Mouse (Mus musculus): ENCODE measurements around the gene Ivns1abp.
"Not testable (repeated sequence)": the region's sequence is repeated elsewhere in the genome, so short reads cannot be mapped to it uniquely, and the experiment has no call there.

The Ivns1abp gene

GRCm38 (mm10) chr1:151344283-151345108 lies at the start of gene Ivns1abp:
Ivns1abp (plus strand) TSS chr1:151344477.
- DNase-seq (ENCODE audit: low read depth), result peak; percentile 81

DNA sequence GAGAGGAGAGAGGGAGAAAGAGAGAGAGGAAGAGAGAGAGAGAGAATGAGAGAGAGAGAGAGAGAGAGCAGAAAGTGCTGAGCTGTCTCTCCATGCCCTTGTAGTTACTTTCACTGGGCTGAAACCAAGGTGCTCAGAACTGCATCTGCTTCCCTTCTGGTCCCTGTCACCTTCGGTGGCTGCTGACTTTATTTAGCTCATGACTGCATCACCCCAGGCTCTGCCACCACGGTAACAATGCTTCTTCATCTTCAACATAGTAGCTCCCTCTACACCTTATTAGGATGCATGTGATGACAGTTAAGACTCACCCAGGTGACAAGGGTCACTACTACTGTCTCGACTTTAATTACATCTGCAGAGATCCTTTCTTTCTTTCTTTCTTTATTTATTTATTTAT lies 48.8 kb upstream of the Ivns1abp start:
- DNase-seq (ENCODE audit: low read depth), result no peak

DNA sequence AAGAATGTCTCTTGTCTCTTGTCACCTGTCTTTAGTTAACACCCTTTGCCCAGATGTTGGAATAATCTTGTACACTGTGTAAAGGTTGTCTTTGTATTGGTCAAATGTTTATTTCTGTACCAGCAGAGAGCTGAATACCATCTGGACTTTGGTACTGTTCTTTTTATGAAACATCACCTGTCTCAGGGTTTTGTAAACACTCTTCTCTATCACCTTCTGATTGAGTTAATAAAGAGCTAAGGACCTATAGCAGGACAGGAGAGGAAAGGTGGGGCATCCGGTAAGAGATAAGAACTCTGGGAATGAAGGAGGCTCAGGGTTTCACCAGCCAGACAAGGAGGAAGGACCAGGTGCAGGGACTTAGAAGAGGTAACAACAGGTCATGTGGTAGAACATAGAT lies 47.7 kb upstream of the Ivns1abp start:
- DNase-seq (ENCODE audit: low read depth), result no peak

GRCm38 (mm10) chr1:151297025-151297424 lies 47.3 kb upstream of the Ivns1abp start:
- no peak for DNase-seq (ENCODE audit: low read depth)

- DNase-seq (ENCODE audit: low read depth), result no peak
Observed at GRCm38 (mm10) chr1:151297596-151297995, 46.7 kb upstream of the Ivns1abp start.

- no peak for DNase-seq (ENCODE audit: low read depth)
Observed at GRCm38 (mm10) chr1:151301456-151301855, 42.8 kb upstream of the Ivns1abp start.

GRCm38 (mm10) chr1:151301904-151302303 lies 42.4 kb upstream of the Ivns1abp start:
- no peak for DNase-seq (ENCODE audit: low read depth)

GRCm38 (mm10) chr1:151303265-151303664 lies 41.0 kb upstream of the Ivns1abp start:
- no peak for DNase-seq (ENCODE audit: low read depth)

DNA sequence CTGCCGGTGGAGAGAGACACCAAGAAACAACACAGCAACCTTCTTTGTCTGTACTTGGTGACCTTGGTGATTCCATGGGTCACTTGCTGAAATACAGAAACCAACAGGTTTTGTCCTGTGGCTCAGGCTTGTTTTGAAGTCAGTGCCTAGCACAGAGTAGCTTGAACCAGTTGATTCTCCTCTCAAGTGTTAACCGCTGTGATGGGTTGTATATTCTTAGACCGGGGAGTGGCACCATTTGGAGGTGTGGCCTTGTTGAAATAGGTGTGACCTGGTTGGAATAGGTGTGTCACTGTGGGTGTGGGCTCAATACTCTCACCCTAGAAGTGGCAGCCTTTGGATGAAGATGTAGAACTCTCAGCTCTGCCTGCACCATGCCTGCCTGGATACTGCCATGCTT lies 39.3 kb upstream of the Ivns1abp start:
- DNase-seq (ENCODE audit: low read depth), result not testable (repeated sequence)

DNA sequence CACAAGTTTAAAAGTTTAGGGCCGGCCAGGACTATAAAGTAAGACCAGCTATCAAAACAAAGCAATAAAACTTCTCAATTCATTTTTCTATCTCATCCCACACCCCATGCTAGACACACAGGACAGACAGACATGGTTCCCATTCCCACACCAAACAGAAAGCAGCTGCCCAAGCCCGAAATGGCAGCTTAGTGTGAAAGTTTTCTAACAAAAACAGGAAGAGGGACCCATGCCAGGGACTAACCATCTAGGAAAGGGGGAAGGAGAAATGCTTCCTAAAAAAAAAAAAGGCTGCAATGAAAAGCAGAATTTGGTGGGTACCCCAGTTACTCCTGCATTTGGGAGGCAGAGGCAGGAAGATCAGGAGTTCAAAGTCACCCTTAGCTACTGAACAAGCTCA lies 37.2 kb upstream of the Ivns1abp start:
- DNase-seq (ENCODE audit: low read depth), result no peak

DNA sequence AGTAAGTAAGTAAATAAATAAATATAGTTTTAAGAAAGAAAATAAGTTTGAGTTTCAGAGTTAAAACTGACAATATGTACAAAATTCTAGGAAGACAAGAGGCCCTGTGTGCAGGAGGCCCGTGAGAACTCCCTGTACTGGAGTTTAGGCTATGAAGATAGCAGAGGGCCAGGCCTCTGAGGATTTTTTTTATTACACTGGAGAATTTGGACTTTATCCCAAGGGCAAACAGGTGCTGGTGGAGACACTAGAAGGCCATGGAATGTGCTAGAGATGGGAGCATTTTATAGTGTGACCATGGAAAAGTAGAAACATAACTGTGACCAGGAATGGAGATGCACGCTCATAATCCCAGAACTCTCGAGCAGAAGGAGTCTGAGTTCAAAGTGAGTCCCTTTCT lies 36.5 kb upstream of the Ivns1abp start:
- no peak for DNase-seq (ENCODE audit: low read depth)

DNA sequence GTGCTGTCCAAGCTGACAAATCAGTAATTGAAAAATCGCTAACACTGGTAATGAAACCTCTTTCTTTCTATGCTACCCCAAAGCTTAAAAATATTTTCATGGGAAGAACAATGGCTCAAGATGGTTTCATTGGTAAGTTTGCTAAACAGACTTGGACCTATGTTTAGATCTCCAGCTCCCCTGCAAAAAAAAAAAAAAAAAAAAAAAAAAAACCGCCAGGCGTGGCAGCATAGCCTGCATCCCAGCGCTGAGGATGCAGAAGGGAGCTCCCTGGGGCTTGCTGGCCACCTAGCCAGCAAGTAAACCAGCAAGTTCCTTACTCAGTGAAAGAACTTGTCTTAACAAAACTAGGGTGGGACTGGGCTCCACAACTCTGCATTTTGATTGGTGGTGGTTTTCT lies 35.8 kb upstream of the Ivns1abp start:
- DNase-seq (ENCODE audit: low read depth), result no peak

GRCm38 (mm10) chr1:151310511-151310910 lies 33.8 kb upstream of the Ivns1abp start:
- DNase-seq (ENCODE audit: low read depth), result no peak

DNA sequence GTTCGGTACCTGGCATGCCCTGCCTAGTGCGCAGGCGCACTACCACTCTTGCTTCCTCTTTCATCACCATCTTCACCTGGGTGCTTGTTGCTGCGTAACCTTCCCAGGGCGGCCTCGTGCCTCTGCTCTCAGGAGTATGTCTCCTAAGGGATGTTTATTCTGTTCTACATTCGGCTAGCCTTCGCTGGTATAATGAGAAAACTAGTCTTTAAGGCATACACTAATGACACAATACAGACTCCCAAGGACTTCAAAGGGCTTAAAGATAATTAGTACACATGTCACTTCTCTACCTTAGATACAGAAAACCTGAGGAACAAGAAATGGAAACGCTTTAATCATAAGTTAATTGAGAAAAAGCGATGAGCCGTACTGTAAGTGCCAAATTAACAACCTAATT lies 32.9 kb upstream of the Ivns1abp start:
- DNase-seq (ENCODE audit: low read depth), result no peak

DNA sequence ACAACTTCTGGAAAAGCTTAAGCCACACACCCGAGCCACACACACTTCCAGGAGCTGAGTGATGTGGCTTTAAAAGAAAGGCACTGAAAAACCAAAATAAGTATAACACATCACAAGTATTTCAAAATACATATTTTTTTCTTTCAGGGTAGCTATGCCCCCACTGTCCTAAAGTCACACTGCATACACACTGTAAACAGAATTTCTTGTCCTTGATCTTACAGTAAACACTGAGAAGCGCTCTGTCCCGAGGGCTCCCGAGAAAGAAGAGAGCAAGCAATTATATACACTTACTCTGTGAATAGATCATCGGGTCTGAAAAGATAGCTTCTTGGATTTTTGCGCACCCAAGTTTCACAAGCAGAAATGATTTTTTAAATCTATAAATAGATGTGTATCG lies 25.0 kb upstream of the Ivns1abp start:
- DNase-seq (ENCODE audit: low read depth), result no peak

GRCm38 (mm10) chr1:151320408-151320807 lies 23.9 kb upstream of the Ivns1abp start:
- DNase-seq (ENCODE audit: low read depth), result no peak

GRCm38 (mm10) chr1:151325328-151325727 lies 18.9 kb upstream of the Ivns1abp start:
- no peak for DNase-seq (ENCODE audit: low read depth)

DNA sequence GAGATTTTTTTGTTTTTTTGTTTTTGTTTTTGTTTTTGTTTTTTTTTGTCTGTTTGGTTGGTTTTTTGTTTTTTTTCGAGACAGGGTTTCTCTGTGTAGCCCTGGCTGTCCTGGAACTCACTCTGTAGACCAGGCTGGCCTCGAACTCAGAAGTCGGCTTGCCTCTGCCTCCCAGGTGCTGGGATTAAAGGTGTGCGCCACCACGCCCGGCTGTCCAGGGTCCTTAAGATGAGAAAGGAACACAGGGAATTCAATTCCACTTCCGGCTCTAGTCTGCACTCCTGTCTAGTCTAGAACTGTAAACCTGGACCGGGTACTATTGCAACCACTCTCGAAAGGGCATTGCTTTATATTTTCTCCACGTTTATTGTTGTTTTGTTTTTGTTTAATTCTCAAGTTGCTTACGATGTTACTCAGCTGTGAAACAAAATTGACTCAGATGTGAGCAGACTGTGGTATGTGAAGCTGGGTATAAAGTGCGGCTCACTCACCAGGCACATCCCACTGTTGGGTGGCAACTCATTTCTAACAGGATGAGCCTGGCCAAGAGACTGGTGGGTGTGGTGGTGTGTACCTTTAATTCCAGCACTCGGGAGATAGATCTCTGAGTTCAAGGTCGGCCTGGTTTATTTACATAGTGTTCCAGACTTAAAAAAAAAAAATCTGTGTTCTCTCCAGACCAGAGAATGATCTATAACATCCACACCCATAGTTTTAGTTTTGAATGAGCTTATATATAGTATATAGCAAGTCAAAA lies 15.8 kb upstream of the Ivns1abp start:
- no peak for DNase-seq (ENCODE audit: low read depth)

GRCm38 (mm10) chr1:151329601-151330000 lies 14.7 kb upstream of the Ivns1abp start:
- no peak for DNase-seq (ENCODE audit: low read depth)

DNA sequence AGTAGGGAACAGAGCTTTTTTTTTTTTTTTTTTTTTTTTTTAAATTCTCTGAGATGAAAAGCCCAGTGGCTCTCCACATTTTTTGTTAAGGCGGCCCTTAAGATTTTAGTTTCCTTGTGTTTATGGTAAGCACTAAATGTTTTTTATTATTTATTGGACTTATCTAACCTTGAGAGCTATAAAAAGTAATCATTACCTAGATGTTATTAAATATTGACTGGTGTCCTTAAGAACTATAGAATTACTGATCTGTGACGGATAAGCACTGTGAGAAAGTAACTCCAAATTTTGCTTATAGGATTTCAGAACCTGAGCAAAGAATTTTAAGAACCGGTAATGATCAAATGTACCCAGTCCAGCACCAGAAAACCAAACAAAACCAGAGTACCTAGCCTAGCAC lies 11.5 kb upstream of the Ivns1abp start:
- no peak for DNase-seq (ENCODE audit: low read depth)

GRCm38 (mm10) chr1:151338234-151338633 lies 6.0 kb upstream of the Ivns1abp start:
- DNase-seq (ENCODE audit: low read depth), result no peak

DNA sequence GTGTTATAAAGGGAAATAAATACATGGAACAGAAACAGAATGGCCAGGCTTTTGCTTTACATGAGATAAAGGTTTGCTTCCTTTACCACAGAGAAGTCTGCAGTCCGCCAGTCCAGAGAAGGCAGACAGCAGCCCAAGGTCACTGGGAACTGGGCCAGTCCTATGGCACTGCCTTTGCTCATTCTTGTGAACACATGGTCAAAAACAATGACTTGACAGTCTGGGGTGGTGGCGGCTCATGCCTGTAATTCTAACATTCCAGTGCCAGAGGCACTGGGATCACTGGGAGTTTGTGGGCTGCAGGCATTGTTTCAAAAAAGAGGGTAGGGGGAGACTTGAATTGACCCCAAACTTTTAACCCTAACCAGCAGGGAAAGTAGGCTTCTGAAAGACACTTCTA lies 5.3 kb upstream of the Ivns1abp start:
- no peak for DNase-seq (ENCODE audit: low read depth)

DNA sequence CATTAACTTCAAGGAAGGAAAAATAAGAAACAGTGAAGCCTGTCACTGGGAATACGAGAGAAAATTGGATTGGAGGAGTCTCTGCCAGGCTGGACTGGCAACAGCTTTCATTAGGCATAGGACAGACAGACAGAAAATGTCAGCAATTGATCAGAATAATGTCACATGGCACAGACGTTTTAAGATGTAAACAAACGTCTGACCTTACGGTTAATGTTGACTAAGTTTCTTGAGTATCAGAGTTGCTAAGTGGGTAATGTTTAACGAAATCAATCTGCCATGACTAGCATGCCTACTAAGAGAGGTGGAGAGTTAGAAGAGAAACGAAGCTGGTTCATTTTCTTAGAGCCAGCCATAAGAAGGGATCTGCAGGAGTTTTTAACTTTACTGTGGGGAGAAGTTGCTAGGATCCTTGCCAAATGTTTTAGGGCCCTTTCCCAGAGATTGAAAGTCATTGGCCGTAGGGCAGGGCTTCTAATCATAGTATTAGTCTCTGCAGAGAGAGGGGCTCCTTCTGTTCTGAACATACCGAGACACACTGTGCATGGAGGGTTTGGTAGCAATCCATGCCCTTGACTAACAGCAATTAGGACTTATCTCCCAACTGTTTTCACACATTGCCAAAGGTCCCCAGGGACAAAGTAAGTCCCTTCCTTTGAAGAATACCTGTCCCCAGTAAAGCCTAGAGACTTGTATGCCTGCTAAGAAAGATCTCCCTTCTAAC lies 2.8 kb upstream of the Ivns1abp start:
- no peak for DNase-seq (ENCODE audit: low read depth)
